Mouse (Mus musculus) kidney, embryonic 14.5 days (tissue): ENCODE measurements around the gene Nrxn1. TPM values are rescaled to one million over a fixed set of nuclear protein-coding genes. Genes with fewer than 3 reads are reported as not detected.
A peak's percentile ranks its signal among the peaks of the same experiment; 100 is the strongest.

Experiments used
- ATAC-seq: fragments of 200-750 bp; cut with Nextera tagmentation; 2 replicates; pipeline ENCODE4 v1.8.0; 2017; ENCODE audit warnings: moderate number of reproducible peaks, mild to moderate bottlenecking, moderate TSS enrichment, moderate library complexity; ENCODE audit not compliant: low FRiP score, low TSS enrichment
- H3K27ac ChIP-seq: fragments of 300-500 bp; sonication (generic); 2 replicates; pipeline ENCODE4 v1.5.1; 2014; ENCODE audit warnings: low read depth, mild to moderate bottlenecking, low read length, moderate library complexity, mixed read lengths
- H3K27me3 ChIP-seq: fragments of 300-500 bp; sonication (generic); 2 replicates; pipeline ENCODE4 v1.6.1; 2014; ENCODE audit warnings: mild to moderate bottlenecking, low read length; ENCODE audit not compliant: control insufficient read depth, insufficient read depth
- H3K36me3 ChIP-seq: fragments of 300-500 bp; sonication (generic); 2 replicates; pipeline ENCODE4 v1.6.1; 2014; ENCODE audit warnings: low read length, mixed read lengths; ENCODE audit not compliant: control insufficient read depth, insufficient read depth
- H3K4me1 ChIP-seq: fragments of 300-500 bp; sonication (generic); 2 replicates; pipeline ENCODE4 v1.6.1; 2014; ENCODE audit warnings: low read length, mixed read lengths; ENCODE audit not compliant: control insufficient read depth, insufficient read depth
- H3K4me2 ChIP-seq: fragments of 300-500 bp; sonication (generic); replicated peaks from 2 replicates; pipeline ENCODE4 v1.6.1; 2014; ENCODE audit warnings: low read depth, mild to moderate bottlenecking, low read length
- H3K4me3 ChIP-seq: fragments of 300-500 bp; sonication (generic); 2 replicates; pipeline ENCODE4 v1.5.1; 2014; ENCODE audit warnings: mild to moderate bottlenecking, low read length
- H3K9ac ChIP-seq: fragments of 300-500 bp; sonication (generic); 2 replicates; pipeline ENCODE4 v1.6.1; 2014; ENCODE audit warnings: low read depth, mild to moderate bottlenecking, low read length, moderate library complexity
- H3K9me3 ChIP-seq: fragments of 300-500 bp; sonication (generic); 2 replicates; pipeline ENCODE4 v1.6.1; 2016; ENCODE audit warnings: low read length; ENCODE audit not compliant: control insufficient read depth
- WGBS: fragments of 180-500 bp; shearing (Covaris S2); extraction: QIAGEN DNeasy Blood & Tissue Kit; methylation state at CpG from one replicate; pipeline ENCODE4 v1.1.7; 2014; 5-methylcytosine and 5-hydroxymethylcytosine counted together
- polyA plus RNA-seq: library from polyadenylated mRNA; unstranded; fragments of >200 nt; fragmentation: Nextera tagmentation; extraction: Ambion mirVana; gene quantifications from 2 replicates; pipeline ENCODE4 v1.2.1, GENCODE M21; 2014

Gene Nrxn1
- 7.7 and 10.1 TPM in 2 replicates for polyA plus RNA-seq

DNA sequence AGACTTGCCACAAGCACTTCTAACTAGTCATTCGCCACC is at the start of gene Nrxn1:
Gene Nrxn1 (minus strand): TSS at position 30 of the 39 bp plus-strand sequence.
- peaks cover 7% of the 10 kb centered on the region; the same call in 1 of the 2 replicates for H3K9me3 ChIP-seq
- 9% methylated on average over 1 of the region's 1 CpGs for WGBS
- H3K27ac ChIP-seq, result no peak within 1 kb of the TSS
- H3K4me1 ChIP-seq, result no peaks in the 10 kb centered on the region
- peak within 1 kb of the TSS; percentile 34 for H3K4me2 ChIP-seq
- H3K36me3 ChIP-seq, result no peaks in the 10 kb centered on the region
- peak within 1 kb of the TSS; percentile 13; the same call in 1 of the 2 replicates for H3K4me3 ChIP-seq
- no peaks in the 10 kb centered on the region for H3K27me3 ChIP-seq
- ATAC-seq, result no peak
- no peak within 1 kb of the TSS for H3K9ac ChIP-seq

DNA sequence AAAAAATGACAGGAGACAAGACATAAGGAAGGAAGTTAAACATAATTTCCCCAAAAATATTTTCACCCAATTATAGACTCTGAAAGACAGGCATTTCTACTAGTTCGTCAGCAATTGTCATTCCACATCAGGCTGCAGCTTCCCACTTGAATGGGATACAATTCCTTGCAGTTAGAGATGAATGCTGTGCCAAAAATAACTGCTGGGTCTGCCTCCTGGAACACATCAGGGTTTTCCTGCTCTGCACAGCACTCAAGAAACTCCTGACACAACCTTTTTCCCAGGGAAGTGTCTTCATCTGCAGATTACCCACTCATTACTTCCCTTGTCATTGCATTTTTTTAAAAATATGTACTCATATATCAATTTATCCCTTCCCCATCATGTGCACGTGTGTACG is 44.0 kb upstream of the Nrxn1 start:
- Histone ChIP-seq H3K36me3 (no peaks in the 10 kb centered on the region), H3K4me2 (no peak overlapping the region), H3K9ac (no peak overlapping the region), H3K4me1 (no peaks in the 10 kb centered on the region), H3K27me3 (no peaks in the 10 kb centered on the region), H3K9me3 (no peaks in the 10 kb centered on the region), H3K27ac (no peak overlapping the region), H3K4me3 (no peak overlapping the region)
- ATAC-seq, result no peak
- WGBS, result 75% methylated on average over 3 of the region's 3 CpGs

DNA sequence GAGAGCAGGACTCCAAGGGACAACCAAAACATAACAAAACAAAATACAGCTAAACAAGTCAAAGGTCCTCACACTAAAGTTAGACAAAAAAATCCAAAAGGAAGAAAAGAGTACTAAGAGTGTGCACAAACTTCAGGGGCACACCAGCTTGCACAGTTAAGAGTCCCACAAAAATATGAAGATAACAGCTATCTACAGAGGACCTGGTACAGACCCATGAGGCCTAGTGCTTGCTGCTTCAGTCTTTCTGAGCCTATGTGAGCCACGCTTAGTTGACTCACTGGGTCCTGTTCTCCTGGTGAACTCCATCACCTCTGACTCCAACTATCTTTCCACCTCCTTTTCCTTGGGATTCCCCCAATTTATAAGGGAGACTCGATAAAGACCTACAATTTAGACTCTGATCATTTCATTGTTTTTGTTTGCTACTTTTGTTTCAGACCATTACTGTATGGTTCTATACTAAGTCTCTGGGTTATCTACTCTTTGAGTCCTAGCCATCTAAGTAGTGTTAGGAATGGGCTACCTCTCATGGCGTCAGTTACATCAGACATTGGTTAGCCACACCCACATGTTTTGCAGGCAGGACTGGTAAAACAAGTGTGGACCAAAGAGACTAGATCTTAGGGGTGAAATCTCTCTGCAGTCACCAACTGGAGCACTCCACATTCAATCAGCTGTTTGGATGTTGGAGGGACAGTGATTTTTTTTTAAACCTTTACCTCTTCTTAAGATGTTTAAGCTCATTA is 20.2 kb upstream of the Nrxn1 start:
- WGBS, result 83% methylated on average over 3 of the region's 3 CpGs
- Histone ChIP-seq H3K27me3 (no peaks in the 10 kb centered on the region), H3K27ac (no peak overlapping the region), H3K4me1 (no peaks in the 10 kb centered on the region), H3K9me3 (no peaks in the 10 kb centered on the region), H3K36me3 (no peaks in the 10 kb centered on the region), H3K4me3 (no peak overlapping the region), H3K4me2 (no peak overlapping the region), H3K9ac (no peak overlapping the region)
- ATAC-seq, result no peak

DNA sequence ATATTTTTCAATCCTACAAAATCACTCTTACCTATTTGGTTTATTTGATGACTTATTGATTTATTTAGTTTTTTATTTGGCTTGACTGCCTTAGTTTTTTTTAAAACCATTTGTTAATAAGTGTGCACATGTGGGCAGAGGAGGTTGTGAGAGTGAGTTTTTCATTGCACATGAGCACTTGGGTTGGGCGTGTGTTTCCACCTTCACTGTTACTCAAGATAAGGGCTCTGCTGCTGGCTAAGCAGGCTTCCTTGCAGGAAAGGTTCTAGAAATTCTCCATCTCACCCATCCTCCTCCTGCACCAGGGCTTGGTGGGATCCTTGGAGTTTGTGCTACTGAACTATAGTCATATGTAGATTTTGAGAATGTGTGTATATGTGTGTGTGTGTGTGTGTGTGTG is 19.2 kb upstream of the Nrxn1 start:
- Histone ChIP-seq H3K27ac (no peak overlapping the region), H3K27me3 (no peaks in the 10 kb centered on the region), H3K36me3 (no peaks in the 10 kb centered on the region), H3K4me2 (no peak overlapping the region), H3K9me3 (no peaks in the 10 kb centered on the region), H3K4me3 (no peak overlapping the region), H3K4me1 (no peaks in the 10 kb centered on the region), H3K9ac (no peak overlapping the region)
- 96% methylated on average over 1 of the region's 1 CpGs for WGBS
- ATAC-seq, result no peak

DNA sequence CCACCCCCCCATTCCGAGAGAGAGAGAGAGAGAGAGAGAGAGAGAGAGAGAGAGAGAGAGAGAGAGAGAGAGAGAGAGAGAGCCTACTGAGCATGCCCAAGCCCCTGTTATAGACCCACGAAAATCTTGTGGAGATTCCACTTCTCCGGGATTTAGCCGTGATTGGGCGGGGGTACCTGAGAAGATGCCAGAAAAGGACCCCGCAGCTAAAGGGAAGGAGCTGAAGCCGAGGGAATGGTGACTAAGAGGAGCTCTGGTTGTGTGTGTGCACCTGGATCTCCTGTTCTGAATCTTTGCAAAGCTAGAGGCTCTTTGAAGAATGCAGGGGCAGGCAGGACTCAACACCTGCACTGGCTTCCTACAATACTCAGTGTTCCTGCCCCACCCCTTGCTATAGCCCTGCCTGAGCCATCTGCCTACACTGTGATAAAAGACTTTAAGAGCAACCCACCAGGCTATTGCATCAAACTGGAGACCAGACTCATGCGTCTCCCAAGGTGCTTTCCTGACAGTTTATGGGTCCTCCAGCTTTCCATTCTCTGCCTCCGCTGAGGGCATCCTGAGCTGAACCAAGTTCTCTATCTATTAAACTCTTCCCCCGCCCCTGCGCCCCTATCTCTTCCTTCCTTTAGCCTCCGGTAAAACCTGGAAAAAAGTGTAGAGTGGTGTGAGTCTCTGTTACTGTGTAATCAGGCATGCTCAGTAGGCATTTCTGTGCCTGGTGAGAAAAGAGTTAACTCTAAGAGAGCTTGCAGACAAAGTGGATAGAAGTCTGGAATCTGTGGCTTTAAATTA is 407 bp upstream of the Nrxn1 start:
- Histone ChIP-seq H3K4me2 (no peak overlapping the region), H3K9me3 (0 out of 2 replicates have a peak, but pooled peaks cover 3% of the 10 kb centered on the region), H3K4me1 (no peaks in the 10 kb centered on the region), H3K9ac (no peak overlapping the region), H3K27ac (no peak overlapping the region), H3K36me3 (no peaks in the 10 kb centered on the region), H3K4me3 (no peak overlapping the region), H3K27me3 (no peaks in the 10 kb centered on the region)
- ATAC-seq, result peak; percentile 24; the same call in 1 of the 2 replicates
- WGBS, result 32% methylated on average over 12 of the region's 12 CpGs

DNA sequence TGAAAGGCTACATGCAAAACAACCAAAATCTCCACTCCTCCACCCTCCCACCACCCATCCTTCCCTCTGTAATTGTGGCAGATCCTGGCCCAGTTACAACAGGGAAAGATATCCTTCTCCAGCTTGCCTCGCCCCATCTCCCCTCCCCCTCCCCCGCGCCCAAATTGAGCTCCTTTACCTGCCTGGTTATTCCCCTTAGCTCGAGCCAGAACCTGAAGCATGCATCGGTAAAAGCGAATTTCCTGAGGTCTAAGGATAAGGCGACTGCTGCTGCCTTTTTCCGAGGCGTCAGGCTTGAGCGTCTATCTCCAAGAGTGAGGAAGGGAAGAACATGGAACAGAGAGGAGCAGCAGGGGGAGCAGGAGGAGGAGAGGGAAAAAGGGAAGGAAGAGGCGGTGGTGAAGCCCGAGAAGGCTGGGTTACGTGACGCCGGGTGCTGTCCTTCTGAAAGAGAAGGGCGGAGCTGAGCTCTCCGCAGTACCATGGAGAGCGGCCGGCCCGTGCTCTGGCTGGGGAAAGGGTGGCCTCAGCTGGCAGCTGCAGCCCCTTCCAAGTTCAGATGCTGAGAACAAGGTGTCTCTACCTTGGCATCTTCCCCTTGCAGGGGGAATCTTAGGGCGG is 340 bp downstream of the Nrxn1 start:
- WGBS, result 4% methylated on average over 21 of the region's 21 CpGs

DNA sequence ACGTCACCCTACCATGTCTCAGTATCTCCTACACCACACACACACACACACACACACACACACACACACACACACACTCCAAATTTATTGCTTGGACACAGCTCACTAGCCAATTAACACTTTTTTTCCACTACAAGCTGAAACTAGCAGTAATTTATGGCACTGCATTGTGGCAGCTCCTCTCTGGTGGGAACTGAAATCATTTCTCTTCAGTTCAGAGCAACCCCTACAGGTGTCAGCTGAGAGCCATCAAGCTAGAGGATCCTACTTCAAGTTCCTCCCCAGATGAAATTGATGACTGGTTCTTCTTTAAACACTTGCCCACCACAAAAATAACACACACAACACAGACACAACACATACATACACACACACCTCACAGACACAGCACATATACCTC is 2.2 kb downstream of the Nrxn1 start:
- Histone ChIP-seq H3K9me3 (peaks cover 10% of the 10 kb centered on the region; the same call in 1 of the 2 replicates), H3K36me3 (no peaks in the 10 kb centered on the region), H3K4me3 (no peak overlapping the region), H3K27ac (no peak overlapping the region), H3K4me1 (no peaks in the 10 kb centered on the region), H3K9ac (no peak overlapping the region), H3K27me3 (no peaks in the 10 kb centered on the region), H3K4me2 (no peak overlapping the region)
- WGBS, result 52% methylated on average over 1 of the region's 1 CpGs
- no peak for ATAC-seq

More for the DNA sequence above, 340 bp downstream of the Nrxn1 start:
- Histone ChIP-seq H3K4me1 (no peaks in the 10 kb centered on the region), H3K9ac (no peak overlapping the region), H3K27me3 (no peaks in the 10 kb centered on the region), H3K4me3 (peak overlapping the region; percentile 13; the same call in 1 of the 2 replicates), H3K9me3 (peaks cover 10% of the 10 kb centered on the region; the same call in 1 of the 2 replicates), H3K4me2 (peak overlapping the region; percentile 34), H3K27ac (no peak overlapping the region), H3K36me3 (no peaks in the 10 kb centered on the region)
- ATAC-seq, result peak; percentile 98

DNA sequence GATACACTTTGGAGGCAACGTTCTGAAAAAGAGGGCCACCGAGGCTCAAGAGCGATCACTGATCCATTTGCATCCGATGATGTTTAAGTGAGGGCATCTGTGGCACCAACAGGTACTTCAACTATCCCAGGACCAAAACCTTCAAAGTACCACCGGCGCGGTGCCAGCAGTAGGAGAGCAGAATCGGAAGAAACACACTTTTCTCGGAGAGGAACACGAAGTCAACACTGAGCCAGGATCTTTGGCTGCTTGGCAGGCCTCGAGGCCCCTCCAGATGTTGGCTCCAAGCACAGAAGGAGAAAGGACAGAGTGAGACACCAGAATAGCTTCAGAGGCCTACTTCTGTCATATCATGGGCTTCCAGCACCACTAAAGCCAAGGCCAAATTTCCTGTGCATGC is 3.9 kb downstream of the Nrxn1 start:
- Histone ChIP-seq H3K4me3 (no peak overlapping the region), H3K4me1 (no peaks in the 10 kb centered on the region), H3K9ac (no peak overlapping the region), H3K4me2 (no peak overlapping the region), H3K27me3 (no peaks in the 10 kb centered on the region), H3K9me3 (peaks cover 10% of the 10 kb centered on the region; the same call in 1 of the 2 replicates), H3K36me3 (no peaks in the 10 kb centered on the region), H3K27ac (no peak overlapping the region)
- no peak for ATAC-seq
- 87% methylated on average over 11 of the region's 11 CpGs for WGBS
